Mouse (Mus musculus) kidney, embryonic 14.5 days (tissue): Measurements from ENCODE around the gene Rxrb. TPM values are rescaled to one million over a fixed set of nuclear protein-coding genes. Genes with fewer than 3 reads are reported as not detected.

Experiments used
- microRNA counts: library from miRNA; unstranded; fragments of <30 nt; microRNA quantifications from one replicate; lab custom pipeline; 2017
- microRNA-seq: library from miRNA; unstranded; fragments of <30 nt; microRNA quantifications from one replicate; pipeline ENCODE4, GENCODE M21; 2016
- polyA plus RNA-seq: library from polyadenylated mRNA; unstranded; fragments of >200 nt; fragmentation: Nextera tagmentation; extraction: Ambion mirVana; gene quantifications from 2 replicates; pipeline ENCODE4 v1.2.1, GENCODE M21; 2014

The Rxrb gene
- polyA plus RNA-seq, 1 experiment from 2014 or later, result 28.0 TPM

MicroRNAs encoded within 50 kb of the gene (microRNA counts, 519-probe panel; counts per million panel counts)
- microRNA mmu-miR-219 (lab: Ali Mortazavi, UCI), result not detected

Small RNAs within 50 kb of the gene (microRNA-seq; reads per million reads assigned to microRNA genes)
- 1.1 reads per million for gene Mir219a-1
- gene Mir219c, result not detected

Other genes starting within 250 kb of the Rxrb start
- 18.4 and 19.4 TPM in 2 replicates for gene Angptl4, start 250.0 kb upstream of the Rxrb start, polyA plus RNA-seq
- 49.9 and 52.1 TPM in 2 replicates for gene Kank3, start 221.3 kb upstream of the Rxrb start, polyA plus RNA-seq
- gene Rps28, start 207.2 kb upstream of the Rxrb start, polyA plus RNA-seq, result 1,210 and 1,489 TPM in 2 replicates
- gene Ndufa7, start 207.2 kb upstream of the Rxrb start, polyA plus RNA-seq, result 504 and 675 TPM in 2 replicates
- gene Cd320, start 188.7 kb upstream of the Rxrb start, polyA plus RNA-seq, result 111 and 121 TPM in 2 replicates
- not detected in 2 replicates for gene Gm7029, start 158.0 kb upstream of the Rxrb start, polyA plus RNA-seq
- gene Kifc1, start 141.2 kb upstream of the Rxrb start, polyA plus RNA-seq, result 6.2 and 20.8 TPM in 2 replicates
- not detected in 2 replicates for gene Platr17, start 126.7 kb upstream of the Rxrb start, polyA plus RNA-seq
- gene Daxx, start 122.4 kb upstream of the Rxrb start, polyA plus RNA-seq, result 31.9 and 50.8 TPM in 2 replicates
- gene Tapbp, start 115.9 kb upstream of the Rxrb start, polyA plus RNA-seq, result 17.4 and 24.6 TPM in 2 replicates
- gene Zbtb22, start 115.9 kb upstream of the Rxrb start, polyA plus RNA-seq, result 11.1 TPM in 2 replicates
- 26.3 and 28.2 TPM in 2 replicates for gene Rgl2, start 102.3 kb upstream of the Rxrb start, polyA plus RNA-seq
- gene Pfdn6, start 91.5 kb upstream of the Rxrb start, polyA plus RNA-seq, result 169 and 211 TPM in 2 replicates
- gene Wdr46, start 91.2 kb upstream of the Rxrb start, polyA plus RNA-seq, result 26.5 and 37.8 TPM in 2 replicates
- 2.8 and 3.3 TPM in 2 replicates for gene B3galt4, start 80.3 kb upstream of the Rxrb start, polyA plus RNA-seq
- gene Vps52, start 76.0 kb upstream of the Rxrb start, polyA plus RNA-seq, result 24.9 and 40.8 TPM in 2 replicates
- gene Rps18, start 75.8 kb upstream of the Rxrb start, polyA plus RNA-seq, result 2,014 and 2,736 TPM in 2 replicates
- 11.2 and 18.8 TPM in 2 replicates for gene H2-K1, start 31.5 kb upstream of the Rxrb start, polyA plus RNA-seq
- gene Ring1, start 7.1 kb upstream of the Rxrb start, polyA plus RNA-seq, result 5.5 and 12.4 TPM in 2 replicates
- 46.0 and 53.0 TPM in 2 replicates for gene H2-Ke6, start 3.8 kb upstream of the Rxrb start, polyA plus RNA-seq
- 70.3 and 86.0 TPM in 2 replicates for gene Slc39a7, start 130 bp upstream of the Rxrb start, polyA plus RNA-seq
- 1.9 and 2.1 TPM in 2 replicates for gene Col11a2, start 7.6 kb downstream of the Rxrb start, polyA plus RNA-seq
- gene H2-Oa, start 60.5 kb downstream of the Rxrb start, polyA plus RNA-seq, result 0.51 and 0.76 TPM in 2 replicates
- 16.1 and 19.3 TPM in 2 replicates for gene H2-DMa, start 87.7 kb downstream of the Rxrb start, polyA plus RNA-seq
- gene Brd2, start 90.8 kb downstream of the Rxrb start, polyA plus RNA-seq, result 153 and 178 TPM in 2 replicates
- 18.5 and 21.9 TPM in 2 replicates for gene H2-DMb2, start 111.5 kb downstream of the Rxrb start, polyA plus RNA-seq
- gene H2-DMb1, start 121.3 kb downstream of the Rxrb start, polyA plus RNA-seq, result 4.1 and 4.2 TPM in 2 replicates
- 1.9 and 2.9 TPM in 2 replicates for gene Tap1, start 155.7 kb downstream of the Rxrb start, polyA plus RNA-seq
- 2.1 and 3.4 TPM in 2 replicates for gene Psmb9, start 156.0 kb downstream of the Rxrb start, polyA plus RNA-seq
- gene Psmb8, start 165.9 kb downstream of the Rxrb start, polyA plus RNA-seq, result 4.3 and 4.8 TPM in 2 replicates
- gene Tap2, start 171.7 kb downstream of the Rxrb start, polyA plus RNA-seq, result 1.2 and 1.8 TPM in 2 replicates
- not detected in 2 replicates for gene H2-Ob, start 207.1 kb downstream of the Rxrb start, polyA plus RNA-seq
- gene H2-Ab1, start 225.9 kb downstream of the Rxrb start, polyA plus RNA-seq, result 21.7 and 22.9 TPM in 2 replicates